Mouse (Mus musculus) heart, embryonic 13.5 days (tissue): ENCODE data around the gene Med24. TPM values are rescaled to one million over a fixed set of nuclear protein-coding genes. Genes with fewer than 3 reads are reported as not detected.

Experiments
- ATAC-seq: fragments of 200-750 bp; cut with Nextera tagmentation; 2 replicates; pipeline ENCODE4 v1.8.0; 2017; ENCODE audit warnings: moderate TSS enrichment; ENCODE audit not compliant: insufficient number of reproducible peaks, low FRiP score, low TSS enrichment; ENCODE audit errors: extremely low read depth
- H3K27ac ChIP-seq: fragments of 300-500 bp; sonication (generic); replicated peaks from 2 replicates; pipeline ENCODE4 v1.5.1; 2015; ENCODE audit warnings: moderate library complexity, mild to moderate bottlenecking, inconsistent platforms
- H3K27me3 ChIP-seq: fragments of 300-500 bp; sonication (generic); replicated peaks from 2 replicates; pipeline ENCODE4 v1.6.1; 2015; ENCODE audit warnings: mild to moderate bottlenecking, inconsistent platforms
- H3K36me3 ChIP-seq: fragments of 300-500 bp; sonication (generic); 2 replicates; pipeline ENCODE4 v1.6.1; 2015; ENCODE audit warnings: mild to moderate bottlenecking, inconsistent platforms
- H3K4me1 ChIP-seq: fragments of 300-500 bp; sonication (generic); 2 replicates; pipeline ENCODE4 v1.6.1; 2015; ENCODE audit warnings: inconsistent platforms
- H3K4me2 ChIP-seq: fragments of 300-500 bp; sonication (generic); 2 replicates; pipeline ENCODE4 v1.6.1; 2015; ENCODE audit warnings: inconsistent platforms, mild to moderate bottlenecking, moderate library complexity
- H3K4me3 ChIP-seq: fragments of 300-500 bp; sonication (generic); 2 replicates; pipeline ENCODE4 v1.5.1; 2015; ENCODE audit warnings: moderate library complexity, mild to moderate bottlenecking, inconsistent platforms
- H3K9ac ChIP-seq: fragments of 300-500 bp; sonication (generic); 2 replicates; pipeline ENCODE4 v1.6.1; 2015; ENCODE audit warnings: inconsistent platforms, mild to moderate bottlenecking, moderate library complexity
- H3K9me3 ChIP-seq: fragments of 300-500 bp; sonication (generic); 2 replicates; pipeline ENCODE4 v1.6.1; 2016; ENCODE audit warnings: inconsistent platforms
- WGBS: fragments of 180-500 bp; shearing (Covaris S2); methylation state at CpG from one replicate; pipeline ENCODE4 v1.1.7; 2015; ENCODE audit warnings: mixed read lengths; 5-methylcytosine and 5-hydroxymethylcytosine counted together
- polyA plus RNA-seq: library from polyadenylated mRNA; unstranded; fragments of >200 nt; fragmentation: Nextera tagmentation; extraction: Ambion mirVana; gene quantifications from 2 replicates; pipeline ENCODE4 v1.2.1, GENCODE M21; 2015

Med24 gene
- polyA plus RNA-seq, 1 experiment from 2014 or later: 37.4 TPM

- Histone ChIP-seq H3K4me3 (peak overlapping the region; percentile 26), H3K9me3 (no peaks in the 10 kb centered on the region), H3K27me3 (no peaks in the 10 kb centered on the region), H3K36me3 (peaks cover 14% of the 10 kb centered on the region), H3K4me2 (peak overlapping the region; percentile 64), H3K9ac (peak overlapping the region; percentile 76), H3K4me1 (peaks cover 99% of the 10 kb centered on the region), H3K27ac (peak overlapping the region; percentile 92)
- 26% methylated on average over 17 of the region's 17 CpGs for WGBS
- no peak for ATAC-seq
Measured at GRCm38 (mm10) chr11:98750351-98751201, 21.3 kb upstream of the Med24 start.

- peak overlapping the region; percentile 64 for H3K4me2 ChIP-seq
- H3K27me3 ChIP-seq: no peaks in the 10 kb centered on the region
- H3K27ac ChIP-seq: peak overlapping the region; percentile 92
- no peaks in the 10 kb centered on the region for H3K9me3 ChIP-seq
- H3K36me3 ChIP-seq: peaks cover 14% of the 10 kb centered on the region
- WGBS: 30% methylated on average over 5 of the region's 5 CpGs
- peak overlapping the region; percentile 76 for H3K9ac ChIP-seq
- peaks cover 99% of the 10 kb centered on the region for H3K4me1 ChIP-seq
- H3K4me3 ChIP-seq: no peak overlapping the region
- no peak for ATAC-seq
Measured at GRCm38 (mm10) chr11:98749716-98750115, 20.5 kb upstream of the Med24 start.

- H3K9ac ChIP-seq: peak overlapping the region; percentile 76
- H3K4me3 ChIP-seq: peak overlapping the region; percentile 18
- H3K4me2 ChIP-seq: peak overlapping the region; percentile 64
- H3K4me1 ChIP-seq: peaks cover 99% of the 10 kb centered on the region
- 29% methylated on average over 15 of the region's 15 CpGs for WGBS
- H3K27me3 ChIP-seq: no peaks in the 10 kb centered on the region
- no peaks in the 10 kb centered on the region for H3K9me3 ChIP-seq
- peak overlapping the region; percentile 92 for H3K27ac ChIP-seq
- ATAC-seq: no peak
- peaks cover 9% of the 10 kb centered on the region for H3K36me3 ChIP-seq
Measured at GRCm38 (mm10) chr11:98748506-98749416, 19.5 kb upstream of the Med24 start.

- Histone ChIP-seq H3K27ac (peak overlapping the region; percentile 92), H3K4me1 (peaks cover 99% of the 10 kb centered on the region), H3K9me3 (no peaks in the 10 kb centered on the region), H3K4me2 (peak overlapping the region; percentile 64), H3K9ac (peak overlapping the region; percentile 76), H3K4me3 (peak overlapping the region; percentile 18; the same call in 1 of the 2 replicates), H3K27me3 (no peaks in the 10 kb centered on the region), H3K36me3 (0 out of 2 replicates have a peak, but pooled peaks cover 1% of the 10 kb centered on the region)
- ATAC-seq: no peak
- WGBS: 41% methylated on average over 6 of the region's 6 CpGs
Measured at GRCm38 (mm10) chr11:98747804-98748505, 18.7 kb upstream of the Med24 start.

GRCm38 (mm10) chr11:98746855-98747693 is 17.8 kb upstream of the Med24 start:
- H3K9ac ChIP-seq: peak overlapping the region; percentile 76
- H3K27ac ChIP-seq: peak overlapping the region; percentile 92
- peaks cover 94% of the 10 kb centered on the region for H3K4me1 ChIP-seq
- H3K27me3 ChIP-seq: no peaks in the 10 kb centered on the region
- peak overlapping the region; percentile 68 for H3K4me2 ChIP-seq
- WGBS: 4% methylated on average over 19 of the region's 19 CpGs
- peak; percentile 16; the same call in 1 of the 2 replicates for ATAC-seq
- H3K36me3 ChIP-seq: no peaks in the 10 kb centered on the region
- H3K4me3 ChIP-seq: peak overlapping the region; percentile 35
- no peaks in the 10 kb centered on the region for H3K9me3 ChIP-seq

GRCm38 (mm10) chr11:98745932-98746853 is 17.0 kb upstream of the Med24 start:
- H3K36me3 ChIP-seq: no peaks in the 10 kb centered on the region
- peak overlapping the region; percentile 35 for H3K4me3 ChIP-seq
- H3K27ac ChIP-seq: peak overlapping the region; percentile 92
- peak overlapping the region; percentile 76 for H3K9ac ChIP-seq
- ATAC-seq: no peak
- no peaks in the 10 kb centered on the region for H3K9me3 ChIP-seq
- no peaks in the 10 kb centered on the region for H3K27me3 ChIP-seq
- WGBS: 36% methylated on average over 12 of the region's 12 CpGs
- H3K4me2 ChIP-seq: peak overlapping the region; percentile 68
- H3K4me1 ChIP-seq: peaks cover 87% of the 10 kb centered on the region

GRCm38 (mm10) chr11:98744456-98745019 is 15.3 kb upstream of the Med24 start:
- Histone ChIP-seq H3K36me3 (no peaks in the 10 kb centered on the region), H3K9me3 (no peaks in the 10 kb centered on the region), H3K4me2 (peak overlapping the region; percentile 79), H3K4me1 (peaks cover 84% of the 10 kb centered on the region), H3K27ac (peak overlapping the region; percentile 96), H3K4me3 (peak overlapping the region; percentile 79), H3K27me3 (no peaks in the 10 kb centered on the region), H3K9ac (peak overlapping the region; percentile 95)
- 26% methylated on average over 7 of the region's 7 CpGs for WGBS
- no peak for ATAC-seq

GRCm38 (mm10) chr11:98743655-98744345 is 14.6 kb upstream of the Med24 start:
- Histone ChIP-seq H3K27me3 (no peaks in the 10 kb centered on the region), H3K4me3 (peak overlapping the region; percentile 79), H3K9ac (peak overlapping the region; percentile 95), H3K9me3 (no peaks in the 10 kb centered on the region), H3K4me1 (peaks cover 83% of the 10 kb centered on the region), H3K27ac (peak overlapping the region; percentile 96), H3K36me3 (no peaks in the 10 kb centered on the region), H3K4me2 (peak overlapping the region; percentile 79)
- ATAC-seq: no peak
- 5% methylated on average over 9 of the region's 9 CpGs for WGBS
